Mouse (Mus musculus) gastrocnemius, postnatal 10 days (tissue): Measurements from ENCODE around the gene L3mbtl1. TPM values are rescaled to one million over a fixed set of nuclear protein-coding genes. Genes with fewer than 3 reads are reported as not detected.

Experiments
- DNase-seq: peaks from one replicate; pipeline ENCODE4 v3.0.0; 2021; ENCODE audit warnings: mixed read lengths
- total RNA-seq, 2 experiments: library from RNA; stranded (reverse); gene quantifications; 2 replicates each; pipeline ENCODE4 v1.2.3; 2021

L3mbtl1 gene
- total RNA-seq, 2 experiments from 2014 or later = 0.33 to 0.45 TPM

- peak; percentile 61 for DNase-seq
Measured at GRCm38 (mm10) chr2:162998528-162999230, 55.4 kb downstream of the L3mbtl1 start.

- DNase-seq = peak; percentile 30
Measured at GRCm38 (mm10) chr2:162999744-163000143, 56.5 kb downstream of the L3mbtl1 start.

- no peak for DNase-seq
Measured at GRCm38 (mm10) chr2:163001071-163001470, 57.8 kb downstream of the L3mbtl1 start.

GRCm38 (mm10) chr2:163007299-163007698 lies 64.0 kb downstream of the L3mbtl1 start:
- no peak for DNase-seq

- DNase-seq = peak; percentile 91
Measured at GRCm38 (mm10) chr2:163016916-163017743, 73.9 kb downstream of the L3mbtl1 start, which contains the start of gene Ift52. Gene Ift52, plus strand, starts transcription at chr2:163017354.

Other genes with a start within 250 kb of the L3mbtl1 start
- 10 to 100 TPM; 73.5 to 96.2 TPM for gene Srsf6, start 11.9 kb upstream of the L3mbtl1 start, total RNA-seq
- gene Sgk2, start 43.9 kb downstream of the L3mbtl1 start, total RNA-seq = not detected
- 10 to 100 TPM; 15.7 to 18.1 TPM for gene Ift52, start 73.9 kb downstream of the L3mbtl1 start, total RNA-seq
- 1 to 10 TPM; 4.5 to 4.9 TPM for gene Mybl2, start 111.2 kb downstream of the L3mbtl1 start, total RNA-seq
- not detected for gene Gtsf1l, start 144.4 kb downstream of the L3mbtl1 start, total RNA-seq